Comparison of ENCODE assay signal across 25 mouse cellular contexts in genomic region chr11:74737861-74738260, GRCm38 (mm10). TPM values are rescaled to one million over a fixed set of nuclear protein-coding genes. Genes with fewer than 3 reads are reported as not detected.
DNase-seq lines count a peak whose midpoint lies in the region; ATAC-seq and TF ChIP-seq lines count a peak whose summit lies in the region.
"Had no signal": no experiment of that assay in that cellular context is flagged by ENCODE, and none has a peak within 500 bp of the region (broad histone marks: within the 10 kb centered on the region; RNA-seq: fewer than 3 reads in every experiment).

No protein-coding gene starts in this region.

- peaks cover 3% of the 10 kb centered on the region; the same call in 1 of the 2 replicates for H3K4me1 ChIP-seq in kidney, adult 2 months (ENCODE audit: control insufficient read depth, insufficient read depth, low read length)
- H3K4me1 ChIP-seq in kidney, embryonic 16.5 days (ENCODE audit: insufficient read depth, low read length): no peaks in the 10 kb centered on the region
- no peaks in the 10 kb centered on the region for H3K4me1 ChIP-seq in kidney, embryonic 14.5 days (ENCODE audit: control insufficient read depth, insufficient read depth, low read length)
- no peaks in the 10 kb centered on the region for H3K4me1 ChIP-seq in liver, adult 2 months (ENCODE audit: control insufficient read depth, insufficient read depth, low read length)
- no peaks in the 10 kb centered on the region for H3K4me1 ChIP-seq in liver, embryonic 12.5 days
- H3K4me1 ChIP-seq: embryonic facial prominence, embryonic 12.5 days had no signal

- peak; percentile 35; the same call in 1 of the 2 replicates for ATAC-seq in kidney, embryonic 16.5 days (ENCODE audit: low FRiP score, low TSS enrichment)
- no peak for ATAC-seq in kidney, embryonic 14.5 days (ENCODE audit: low FRiP score, low TSS enrichment)
- ATAC-seq in liver, embryonic 12.5 days: no peak
- ATAC-seq: activated CD4-positive, CD25-positive, alpha-beta regulatory T cell, adult 4 months; CD4-positive, CD25-positive, alpha-beta regulatory T cell, adult 4 months; forebrain, embryonic 13.5 days; Patski had no signal

- no peak overlapping the region for H3K9ac ChIP-seq in kidney, embryonic 16.5 days (replicated peaks; ENCODE audit: low read length)
- H3K9ac ChIP-seq in kidney, embryonic 14.5 days (ENCODE audit: low read depth, low read length): no peak overlapping the region
- no peak overlapping the region for H3K9ac ChIP-seq in liver, adult 2 months (ENCODE audit: low read depth, low read length)
- H3K9ac ChIP-seq in liver, embryonic 12.5 days: no peak overlapping the region
- H3K9ac ChIP-seq: embryonic facial prominence, embryonic 12.5 days; forebrain, embryonic 13.5 days had no signal

- H3K27me3 ChIP-seq in kidney, adult 2 months (replicated peaks; ENCODE audit: control insufficient read depth, insufficient read depth, low read length): no peaks in the 10 kb centered on the region
- H3K27me3 ChIP-seq in kidney, embryonic 16.5 days (ENCODE audit: insufficient read depth, low read length): no peaks in the 10 kb centered on the region
- H3K27me3 ChIP-seq in kidney, embryonic 14.5 days (ENCODE audit: control insufficient read depth, insufficient read depth, low read length): no peaks in the 10 kb centered on the region
- H3K27me3 ChIP-seq in liver, adult 2 months (ENCODE audit: control insufficient read depth, insufficient read depth, low read length): no peaks in the 10 kb centered on the region
- no peaks in the 10 kb centered on the region for H3K27me3 ChIP-seq in liver, embryonic 12.5 days (replicated peaks)
- H3K27me3 ChIP-seq: CH12.LX; embryonic facial prominence, embryonic 12.5 days; forebrain, embryonic 13.5 days; Patski had no signal

- TF ChIP-seq CTCF in kidney, adult 2 months (conservative IDR thresholded peaks at IDR 0.05; ENCODE audit: insufficient read depth, insufficient read length, low read depth, low read length): no peak
- no peak for TF ChIP-seq CTCF in liver, adult 2 months (IDR thresholded peaks at IDR 0.05; ENCODE audit: low read depth, low read length)

- H3K36me3 ChIP-seq in kidney, adult 2 months (ENCODE audit: control insufficient read depth, insufficient read depth, low read length): no peaks in the 10 kb centered on the region
- no peaks in the 10 kb centered on the region for H3K36me3 ChIP-seq in kidney, embryonic 16.5 days (ENCODE audit: insufficient read depth, low read length)
- H3K36me3 ChIP-seq in kidney, embryonic 14.5 days (ENCODE audit: control insufficient read depth, insufficient read depth, low read length): no peaks in the 10 kb centered on the region
- H3K36me3 ChIP-seq in liver, adult 2 months (ENCODE audit: control insufficient read depth, insufficient read depth, low read length): no peaks in the 10 kb centered on the region
- H3K36me3 ChIP-seq in liver, embryonic 12.5 days: no peaks in the 10 kb centered on the region
- H3K36me3 ChIP-seq: embryonic facial prominence, embryonic 10.5 days; embryonic facial prominence, embryonic 12.5 days; G1E had no signal

- peaks cover 3% of the 10 kb centered on the region; the same call in 1 of the 2 replicates for H3K9me3 ChIP-seq in kidney, embryonic 16.5 days (ENCODE audit: low read length)
- H3K9me3 ChIP-seq in kidney, embryonic 14.5 days (ENCODE audit: control insufficient read depth, low read length): no peaks in the 10 kb centered on the region
- no peaks in the 10 kb centered on the region; the same call in 1 of the 2 replicates for H3K9me3 ChIP-seq in liver, embryonic 12.5 days (replicated peaks)
- H3K9me3 ChIP-seq: embryonic facial prominence, embryonic 10.5 days; embryonic facial prominence, embryonic 12.5 days; G1E had no signal

- no peak overlapping the region for H3K4me2 ChIP-seq in kidney, embryonic 16.5 days (replicated peaks; ENCODE audit: low read depth, low read length)
- H3K4me2 ChIP-seq in kidney, embryonic 14.5 days (replicated peaks; ENCODE audit: low read depth, low read length): no peak overlapping the region
- H3K4me2 ChIP-seq in liver, embryonic 12.5 days: no peak overlapping the region
- H3K4me2 ChIP-seq: embryonic facial prominence, embryonic 12.5 days; forebrain, embryonic 13.5 days had no signal

- 43% methylated on average over 3 of the region's 3 CpGs for WGBS in kidney, adult 2 months
- 53% methylated on average over 3 of the region's 3 CpGs for WGBS in kidney, embryonic 16.5 days
- 57% methylated on average over 3 of the region's 3 CpGs for WGBS in kidney, embryonic 14.5 days
- 39% methylated on average over 3 of the region's 3 CpGs for WGBS in liver, adult 2 months
- WGBS in liver, embryonic 12.5 days (ENCODE audit: insufficient replicate concordance): 43% methylated on average over 3 of the region's 3 CpGs

- no peak overlapping the region for H3K4me3 ChIP-seq in kidney, adult 2 months (ENCODE audit: insufficient read depth, low read depth, low read length)
- no peak overlapping the region for H3K4me3 ChIP-seq in kidney, embryonic 16.5 days (ENCODE audit: low read length)
- H3K4me3 ChIP-seq in kidney, embryonic 14.5 days (ENCODE audit: low read length): no peak overlapping the region
- no peak overlapping the region for H3K4me3 ChIP-seq in liver, adult 2 months (ENCODE audit: insufficient read depth, low read depth, low read length)
- no peak overlapping the region for H3K4me3 ChIP-seq in liver, embryonic 12.5 days
- H3K4me3 ChIP-seq: embryonic facial prominence, embryonic 10.5 days; embryonic facial prominence, embryonic 12.5 days; forebrain, embryonic 13.5 days had no signal

- DNase-seq in heart, adult 11 months: peak; percentile 40
- DNase-seq in heart, adult 9 months (ENCODE audit: low spot score in 2 of 2): no peak
- DNase-seq in kidney, adult 2 months: peak; percentile 64
- DNase-seq in kidney, postnatal 4 days: no peak
- DNase-seq in liver, adult 2 months (ENCODE audit: extremely low read depth, low read depth, low spot score): peak; percentile 66
- DNase-seq: adrenal gland, adult 8-10 months; adrenal gland, postnatal 14 days; adrenal gland, postnatal 36 days; B cell, adult 2 months; cerebellum, adult 11-12 months; cerebellum, adult 2 months; cerebellum, adult 9-10 months; cerebellum, postnatal 10 days; cerebellum, postnatal 25 days had no signal

- TF ChIP-seq POLR2A in kidney, adult 2 months (IDR thresholded peaks at IDR 0.05; ENCODE audit: low read depth, low read length): no peak
- TF ChIP-seq POLR2A in liver, adult 2 months (IDR thresholded peaks at IDR 0.05; ENCODE audit: extremely low read depth, insufficient read depth, low read length): no peak

- H3K27ac ChIP-seq in kidney, adult 2 months (ENCODE audit: insufficient read depth, low read depth, low read length): no peak overlapping the region
- no peak overlapping the region for H3K27ac ChIP-seq in kidney, embryonic 16.5 days (ENCODE audit: low read length)
- H3K27ac ChIP-seq in kidney, embryonic 14.5 days (ENCODE audit: low read depth, low read length): no peak overlapping the region
- no peak overlapping the region for H3K27ac ChIP-seq in liver, adult 2 months (replicated peaks; ENCODE audit: insufficient read depth, low read depth, low read length)
- H3K27ac ChIP-seq in liver, embryonic 12.5 days: no peak overlapping the region
- H3K27ac ChIP-seq: embryonic facial prominence, embryonic 10.5 days; embryonic facial prominence, embryonic 12.5 days; forebrain, embryonic 13.5 days had no signal

- no peaks in the 10 kb centered on the region for H3K79me2 ChIP-seq in liver, adult 2 months (ENCODE audit: control insufficient read depth, insufficient read depth, low read length)

RNA-seq across cellular contexts. Expression of gene Pafah1b1, which starts 13.4 kb away (rescaled TPM):
- 20.5 and 26.7 TPM in 2 replicates for polyA plus RNA-seq in kidney, adult 2 months (2012; rRNA removed)
- 34.4 and 36.9 TPM in 2 replicates for polyA plus RNA-seq in kidney, embryonic 16.5 days (2015; fragmentation: Nextera tagmentation; extraction: Ambion mirVana)
- 63.6 and 74.1 TPM in 2 replicates for polyA plus RNA-seq in kidney, embryonic 14.5 days (2014; fragmentation: Nextera tagmentation; extraction: Ambion mirVana)
- 37.2 and 40.6 TPM in 2 replicates for total RNA-seq in liver, adult 2 months (2014; rRNA removed)
- 8.1 and 8.9 TPM in 2 replicates for polyA plus RNA-seq in liver, adult 2 months (2012; rRNA removed)
- 54.3 and 54.7 TPM in 2 replicates for polyA plus RNA-seq in liver, embryonic 12.5 days (2016; fragmentation: Nextera tagmentation; extraction: Ambion mirVana)

RNA-seq across cellular contexts. Expression of gene Mettl16, which starts 32.8 kb away (rescaled TPM):
- 3.2 and 3.8 TPM in 2 replicates for polyA plus RNA-seq in kidney, adult 2 months (2012; rRNA removed)
- 53.3 and 59.4 TPM in 2 replicates for polyA plus RNA-seq in kidney, embryonic 16.5 days (2015; fragmentation: Nextera tagmentation; extraction: Ambion mirVana)
- 34.6 and 42.0 TPM in 2 replicates for polyA plus RNA-seq in kidney, embryonic 14.5 days (2014; fragmentation: Nextera tagmentation; extraction: Ambion mirVana)
- total RNA-seq in liver, adult 2 months (2014; rRNA removed): 4.5 and 5.1 TPM in 2 replicates
- 2.7 and 3.4 TPM in 2 replicates for polyA plus RNA-seq in liver, adult 2 months (2012; rRNA removed)
- 44.3 and 46.6 TPM in 2 replicates for polyA plus RNA-seq in liver, embryonic 12.5 days (2016; fragmentation: Nextera tagmentation; extraction: Ambion mirVana)

Comparison
In these comparisons a context has a peak if more than half of its experiments do, and no peak if none do; other contexts are left out.
1. DNase-seq: peak in heart, adult 11 months (single experiment), kidney, adult 2 months (single experiment) and liver, adult 2 months (single experiment); none in heart, adult 9 months (0 of 2) and kidney, postnatal 4 days (0 of 2).